Mouse (Mus musculus) stomach, embryonic 16.5 days (tissue): ENCODE measurements around the gene Hip1. TPM values are rescaled to one million over a fixed set of nuclear protein-coding genes. Genes with fewer than 3 reads are reported as not detected.
A peak's percentile ranks its signal among the peaks of the same experiment; 100 is the strongest.

ENCODE experiments used
- ATAC-seq: fragments of 200-750 bp; cut with Nextera tagmentation; 2 replicates; pipeline ENCODE4 v1.8.0; 2017; ENCODE audit warnings: moderate number of reproducible peaks, moderate TSS enrichment; ENCODE audit not compliant: insufficient read depth, low FRiP score
- H3K27ac ChIP-seq: fragments of 300-500 bp; sonication (generic); 2 replicates; pipeline ENCODE4 v1.5.1; 2014; ENCODE audit warnings: low read length
- H3K27me3 ChIP-seq: fragments of 300-500 bp; sonication (generic); 2 replicates; pipeline ENCODE4 v1.6.1; 2014; ENCODE audit warnings: low read length, control low read depth, mixed read lengths; ENCODE audit not compliant: control insufficient read depth, insufficient read depth
- H3K36me3 ChIP-seq: fragments of 300-500 bp; sonication (generic); 2 replicates; pipeline ENCODE4 v1.6.1; 2014; ENCODE audit warnings: low read length; ENCODE audit not compliant: control insufficient read depth, insufficient read depth
- H3K4me1 ChIP-seq: fragments of 300-500 bp; sonication (generic); 2 replicates; pipeline ENCODE4 v1.6.1; 2014; ENCODE audit warnings: low read length, control low read depth, mixed read lengths; ENCODE audit not compliant: control insufficient read depth, insufficient read depth
- H3K4me2 ChIP-seq: fragments of 300-500 bp; sonication (generic); 2 replicates; pipeline ENCODE4 v1.6.1; 2014; ENCODE audit warnings: low read depth, low read length, mixed read lengths
- H3K4me3 ChIP-seq: fragments of 300-500 bp; sonication (generic); replicated peaks from 2 replicates; pipeline ENCODE4 v1.5.1; 2014; ENCODE audit warnings: mild to moderate bottlenecking, low read length
- H3K9ac ChIP-seq: fragments of 300-500 bp; sonication (generic); 2 replicates; pipeline ENCODE4 v1.6.1; 2014; ENCODE audit warnings: low read length
- H3K9me3 ChIP-seq: fragments of 300-500 bp; sonication (generic); replicated peaks from 2 replicates; pipeline ENCODE4 v1.6.1; 2016; ENCODE audit warnings: low read length, control low read depth; ENCODE audit not compliant: control insufficient read depth
- WGBS: fragments of 180-500 bp; shearing (Covaris S2); extraction: QIAGEN DNeasy Blood & Tissue Kit; methylation state at CpG from one replicate; pipeline ENCODE4 v1.1.7; 2014; 5-methylcytosine and 5-hydroxymethylcytosine counted together
- polyA plus RNA-seq: library from polyadenylated mRNA; unstranded; fragments of >200 nt; fragmentation: Nextera tagmentation; extraction: Ambion mirVana; gene quantifications from 2 replicates; pipeline ENCODE4 v1.2.1, GENCODE M21; 2015

The Hip1 gene
- polyA plus RNA-seq, 1 experiment from 2014 or later = 26.5 TPM

- WGBS = 90% methylated on average over 8 of the region's 8 CpGs
- Histone ChIP-seq H3K27me3 (no peaks in the 10 kb centered on the region), H3K9me3 (0 out of 2 replicates have a peak, but pooled peaks cover 10% of the 10 kb centered on the region), H3K4me2 (no peak overlapping the region), H3K4me3 (no peak overlapping the region), H3K27ac (no peak overlapping the region), H3K9ac (no peak overlapping the region), H3K36me3 (peaks cover 15% of the 10 kb centered on the region), H3K4me1 (no peaks in the 10 kb centered on the region)
- no peak for ATAC-seq
Measured at GRCm38 (mm10) chr5:135451100-135451499, 93.8 kb downstream of the Hip1 start.

- ATAC-seq = no peak
- H3K27me3 ChIP-seq = no peaks in the 10 kb centered on the region
- no peak overlapping the region for H3K27ac ChIP-seq
- H3K4me1 ChIP-seq = no peaks in the 10 kb centered on the region
- 89% methylated on average over 8 of the region's 8 CpGs for WGBS
- H3K9me3 ChIP-seq = no peaks in the 10 kb centered on the region
- no peak overlapping the region for H3K4me2 ChIP-seq
- H3K9ac ChIP-seq = no peak overlapping the region
- H3K4me3 ChIP-seq = no peak overlapping the region
- peaks cover 4% of the 10 kb centered on the region; the same call in 1 of the 2 replicates for H3K36me3 ChIP-seq
Measured at GRCm38 (mm10) chr5:135445755-135446154, 99.2 kb downstream of the Hip1 start.

GRCm38 (mm10) chr5:135442430-135442829 is 102.5 kb downstream of the Hip1 start:
- H3K4me2 ChIP-seq = no peak overlapping the region
- H3K27me3 ChIP-seq = no peaks in the 10 kb centered on the region
- H3K9ac ChIP-seq = no peak overlapping the region
- 61% methylated on average over 7 of the region's 7 CpGs for WGBS
- no peak overlapping the region for H3K4me3 ChIP-seq
- ATAC-seq = peak; percentile 50; the same call in 1 of the 2 replicates
- no peaks in the 10 kb centered on the region for H3K4me1 ChIP-seq
- H3K36me3 ChIP-seq = 0 out of 2 replicates have a peak, but pooled peaks cover 4% of the 10 kb centered on the region
- H3K27ac ChIP-seq = no peak overlapping the region
- no peaks in the 10 kb centered on the region for H3K9me3 ChIP-seq

GRCm38 (mm10) chr5:135435039-135435438 is 109.9 kb downstream of the Hip1 start:
- no peak overlapping the region for H3K4me3 ChIP-seq
- no peak overlapping the region for H3K27ac ChIP-seq
- no peak overlapping the region for H3K4me2 ChIP-seq
- H3K36me3 ChIP-seq = peaks cover 24% of the 10 kb centered on the region
- ATAC-seq = no peak
- H3K27me3 ChIP-seq = no peaks in the 10 kb centered on the region
- no peaks in the 10 kb centered on the region for H3K4me1 ChIP-seq
- 97% methylated on average over 10 of the region's 10 CpGs for WGBS
- H3K9me3 ChIP-seq = no peaks in the 10 kb centered on the region
- H3K9ac ChIP-seq = no peak overlapping the region

GRCm38 (mm10) chr5:135433861-135434260 is 111.1 kb downstream of the Hip1 start:
- WGBS = 92% methylated on average over 4 of the region's 4 CpGs
- H3K36me3 ChIP-seq = peaks cover 22% of the 10 kb centered on the region
- no peaks in the 10 kb centered on the region for H3K9me3 ChIP-seq
- no peak overlapping the region for H3K4me2 ChIP-seq
- no peak for ATAC-seq
- H3K9ac ChIP-seq = no peak overlapping the region
- no peaks in the 10 kb centered on the region for H3K27me3 ChIP-seq
- H3K27ac ChIP-seq = no peak overlapping the region
- no peak overlapping the region for H3K4me3 ChIP-seq
- no peaks in the 10 kb centered on the region for H3K4me1 ChIP-seq

GRCm38 (mm10) chr5:135431111-135431510 is 113.8 kb downstream of the Hip1 start:
- peaks cover 19% of the 10 kb centered on the region for H3K36me3 ChIP-seq
- H3K9ac ChIP-seq = no peak overlapping the region
- WGBS = 84% methylated on average over 6 of the region's 6 CpGs
- H3K4me3 ChIP-seq = no peak overlapping the region
- H3K27me3 ChIP-seq = no peaks in the 10 kb centered on the region
- no peak for ATAC-seq
- H3K4me2 ChIP-seq = no peak overlapping the region
- no peaks in the 10 kb centered on the region for H3K9me3 ChIP-seq
- H3K27ac ChIP-seq = no peak overlapping the region
- no peaks in the 10 kb centered on the region for H3K4me1 ChIP-seq

- 74% methylated on average over 5 of the region's 5 CpGs for WGBS
- Histone ChIP-seq H3K36me3 (peaks cover 12% of the 10 kb centered on the region), H3K9me3 (no peaks in the 10 kb centered on the region), H3K27ac (no peak overlapping the region), H3K4me1 (no peaks in the 10 kb centered on the region), H3K9ac (no peak overlapping the region), H3K4me2 (no peak overlapping the region), H3K27me3 (no peaks in the 10 kb centered on the region), H3K4me3 (no peak overlapping the region)
- ATAC-seq = no peak
Measured at GRCm38 (mm10) chr5:135428786-135429185, 116.1 kb downstream of the Hip1 start.

GRCm38 (mm10) chr5:135410266-135410665 is 134.7 kb downstream of the Hip1 start:
- 91% methylated on average over 9 of the region's 9 CpGs for WGBS
- Histone ChIP-seq H3K9me3 (no peaks in the 10 kb centered on the region), H3K4me3 (no peak overlapping the region), H3K4me1 (no peaks in the 10 kb centered on the region), H3K27ac (no peak overlapping the region), H3K27me3 (no peaks in the 10 kb centered on the region), H3K4me2 (no peak overlapping the region), H3K9ac (no peak overlapping the region), H3K36me3 (0 out of 2 replicates have a peak, but pooled peaks cover 5% of the 10 kb centered on the region)
- no peak for ATAC-seq

- no peaks in the 10 kb centered on the region for H3K9me3 ChIP-seq
- H3K27me3 ChIP-seq = no peaks in the 10 kb centered on the region
- no peak for ATAC-seq
- no peak overlapping the region for H3K9ac ChIP-seq
- no peak overlapping the region for H3K4me3 ChIP-seq
- 86% methylated on average over 4 of the region's 4 CpGs for WGBS
- H3K27ac ChIP-seq = no peak overlapping the region
- H3K4me1 ChIP-seq = no peaks in the 10 kb centered on the region
- no peak overlapping the region for H3K4me2 ChIP-seq
- no peaks in the 10 kb centered on the region for H3K36me3 ChIP-seq
Measured at GRCm38 (mm10) chr5:135408114-135408513, 136.8 kb downstream of the Hip1 start.

GRCm38 (mm10) chr5:135405437-135405836 is 139.5 kb downstream of the Hip1 start:
- WGBS = 80% methylated on average over 9 of the region's 9 CpGs
- Histone ChIP-seq H3K4me1 (no peaks in the 10 kb centered on the region), H3K4me3 (no peak overlapping the region), H3K36me3 (no peaks in the 10 kb centered on the region), H3K9me3 (no peaks in the 10 kb centered on the region), H3K27ac (no peak overlapping the region), H3K4me2 (no peak overlapping the region), H3K27me3 (no peaks in the 10 kb centered on the region), H3K9ac (no peak overlapping the region)
- no peak for ATAC-seq
